Mouse (Mus musculus): ENCODE measurements around the gene Cd8a. TPM values are rescaled to one million over a fixed set of nuclear protein-coding genes. Genes with fewer than 3 reads are reported as not detected.
"Not testable (repeated sequence)": the region's sequence is repeated elsewhere in the genome, so short reads cannot be mapped to it uniquely, and the experiment has no call there.

Gene Cd8a
- polyA plus RNA-seq (2016; fragmentation: Nextera tagmentation; extraction: Ambion mirVana): 0.11 TPM in 1 of 2 replicates, not detected in the other

GRCm38 (mm10) chr6:71373249-71373775 lies at the start of gene Cd8a:
Cd8a (plus strand) TSS chr6:71373427.
- WGBS: 75% methylated on average over 14 of the region's 14 CpGs
- Histone ChIP-seq H3K27me3 (ENCODE audit: insufficient read depth, poor library complexity, severe bottlenecking) (no peaks in the 10 kb centered on the region), H3K9me3 (no peaks in the 10 kb centered on the region), H3K4me1 (no peaks in the 10 kb centered on the region), H3K36me3 (no peaks in the 10 kb centered on the region), H3K27ac (no peak within 1 kb of the TSS), H3K4me3 (no peak within 1 kb of the TSS)
- DNase-seq (ENCODE audit: low spot score): no peak

DNA sequence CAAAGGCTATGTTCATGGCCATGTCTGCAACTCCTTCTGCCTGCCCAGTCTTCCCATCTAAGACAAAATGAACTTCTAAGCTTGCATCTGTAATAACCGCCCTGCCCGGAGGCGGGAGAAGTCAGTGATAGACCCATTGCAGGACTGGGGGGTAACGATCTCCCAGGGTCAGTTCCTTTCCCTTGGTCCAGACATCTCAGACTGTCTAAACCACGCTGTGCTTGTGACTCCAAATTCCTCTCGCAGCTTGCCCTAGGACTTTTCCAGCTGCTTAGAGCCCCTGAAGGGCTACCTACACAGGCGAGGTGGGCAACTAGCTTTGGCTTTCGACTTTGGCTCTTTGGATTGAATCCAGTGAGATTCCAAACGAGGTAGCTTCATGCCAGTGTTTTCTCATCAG lies 48.4 kb upstream of the Cd8a start:
- H3K4me1 ChIP-seq: no peaks in the 10 kb centered on the region
- no peak overlapping the region for H3K4me3 ChIP-seq
- no peak for DNase-seq (ENCODE audit: low spot score)
- 82% methylated on average over 9 of the region's 9 CpGs for WGBS
- H3K27ac ChIP-seq: no peak overlapping the region
- H3K9me3 ChIP-seq: no peaks in the 10 kb centered on the region
- no peaks in the 10 kb centered on the region; the same call in 1 of the 2 replicates for H3K27me3 ChIP-seq (ENCODE audit: insufficient read depth, poor library complexity, severe bottlenecking)
- H3K36me3 ChIP-seq: no peaks in the 10 kb centered on the region

- no peak overlapping the region for H3K27ac ChIP-seq
- no peak for DNase-seq (ENCODE audit: low spot score)
- no peaks in the 10 kb centered on the region for H3K36me3 ChIP-seq
- H3K4me3 ChIP-seq: no peak overlapping the region
- no peaks in the 10 kb centered on the region for H3K9me3 ChIP-seq
- no peaks in the 10 kb centered on the region for H3K27me3 ChIP-seq (ENCODE audit: insufficient read depth, poor library complexity, severe bottlenecking)
- WGBS: 80% methylated on average over 6 of the region's 6 CpGs
- no peaks in the 10 kb centered on the region for H3K4me1 ChIP-seq
Measured at GRCm38 (mm10) chr6:71329881-71330280, 43.3 kb upstream of the Cd8a start.

- Histone ChIP-seq H3K4me3 (no peak overlapping the region), H3K4me1 (no peaks in the 10 kb centered on the region), H3K36me3 (no peaks in the 10 kb centered on the region), H3K27me3 (ENCODE audit: insufficient read depth, poor library complexity, severe bottlenecking) (no peaks in the 10 kb centered on the region), H3K9me3 (no peaks in the 10 kb centered on the region), H3K27ac (no peak overlapping the region)
- DNase-seq (ENCODE audit: low spot score): no peak
- WGBS: 81% methylated on average over 7 of the region's 7 CpGs
Measured at GRCm38 (mm10) chr6:71330486-71330885, 42.7 kb upstream of the Cd8a start.

DNA sequence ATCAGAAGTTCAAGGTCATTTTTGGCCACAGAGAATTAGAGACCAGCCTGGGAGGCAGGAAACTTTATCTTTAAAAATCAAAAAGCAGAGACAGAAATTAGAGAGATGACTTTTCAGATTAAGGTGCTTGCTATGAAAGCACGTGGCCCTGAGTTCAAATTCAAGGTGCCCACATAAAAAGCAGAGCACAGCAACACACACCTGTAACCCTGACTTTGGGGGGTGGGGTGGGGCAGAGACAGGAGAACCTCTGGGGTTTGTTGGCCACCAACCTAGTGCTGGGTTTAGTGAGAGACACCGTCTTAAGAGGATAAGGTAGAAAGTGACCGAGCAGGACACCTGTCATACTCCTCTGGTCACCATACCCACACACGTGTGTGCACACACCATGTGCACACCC lies 41.7 kb upstream of the Cd8a start:
- H3K27me3 ChIP-seq (ENCODE audit: insufficient read depth, poor library complexity, severe bottlenecking); H3K27ac ChIP-seq; H3K9me3 ChIP-seq; H3K36me3 ChIP-seq; DNase-seq (ENCODE audit: low spot score); H3K4me1 ChIP-seq; H3K4me3 ChIP-seq: not testable (repeated sequence)
- 92% methylated on average over 2 of the region's 4 CpGs for WGBS

DNA sequence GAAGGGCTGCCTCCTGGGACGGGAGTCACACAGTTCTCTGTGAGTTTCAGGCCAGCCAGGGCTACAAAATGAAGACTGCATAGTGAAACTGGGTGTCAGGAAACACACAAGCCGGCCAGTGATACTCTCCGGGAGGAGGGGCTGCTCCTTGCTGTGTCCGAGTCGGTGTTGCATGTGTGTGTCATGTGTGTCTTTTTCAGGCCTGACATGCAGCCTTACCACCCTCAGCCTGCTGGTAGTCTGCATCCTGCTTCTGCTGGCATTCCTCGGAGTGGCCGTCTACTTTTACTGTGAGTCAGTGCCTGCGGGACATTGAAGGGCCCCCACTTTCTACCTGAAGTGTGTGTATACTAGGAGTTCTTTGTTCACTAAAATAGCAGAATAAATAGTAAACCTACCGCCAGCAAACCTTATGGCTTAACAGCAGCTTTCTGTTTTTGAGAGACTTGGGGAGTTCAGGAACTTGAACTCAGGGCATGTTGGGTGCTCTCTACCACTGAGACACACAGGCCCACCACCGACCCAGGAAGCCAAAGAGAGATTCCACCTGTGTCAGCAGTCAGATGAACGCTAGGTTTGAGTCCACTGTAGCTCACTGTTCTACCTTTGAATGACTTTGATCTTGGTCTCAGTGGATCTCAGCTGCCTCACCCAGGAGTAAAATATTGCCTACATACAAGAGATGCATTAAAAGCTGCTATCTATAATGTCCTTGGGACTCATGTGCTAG lies 40.8 kb upstream of the Cd8a start:
- H3K4me1 ChIP-seq: no peaks in the 10 kb centered on the region
- H3K27me3 ChIP-seq (ENCODE audit: insufficient read depth, poor library complexity, severe bottlenecking): no peaks in the 10 kb centered on the region
- DNase-seq (ENCODE audit: low spot score): peak; percentile 56
- no peak overlapping the region for H3K27ac ChIP-seq
- H3K4me3 ChIP-seq: no peak overlapping the region
- H3K9me3 ChIP-seq: no peaks in the 10 kb centered on the region
- WGBS: 81% methylated on average over 11 of the region's 11 CpGs
- H3K36me3 ChIP-seq: no peaks in the 10 kb centered on the region

DNA sequence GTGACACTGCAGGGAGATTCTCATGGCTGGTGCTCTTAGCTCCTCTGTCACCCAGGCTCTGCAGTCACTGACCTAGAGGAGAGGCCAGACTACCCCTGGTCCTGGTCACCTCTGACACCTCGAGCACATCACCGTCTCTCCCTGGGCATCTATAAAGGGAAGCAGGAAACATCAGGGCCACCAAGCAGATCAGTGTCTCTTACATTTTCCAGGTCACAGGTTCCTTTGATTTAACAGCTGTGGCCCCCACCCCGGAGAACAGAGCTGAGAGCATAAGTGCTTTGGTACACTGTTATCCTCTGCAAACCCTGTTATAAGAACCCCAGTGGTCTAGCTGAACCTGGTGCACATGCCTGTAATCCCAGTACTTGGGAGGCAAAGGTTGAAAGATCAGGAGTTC lies 40.2 kb upstream of the Cd8a start:
- Histone ChIP-seq H3K9me3 (no peaks in the 10 kb centered on the region), H3K27ac (no peak overlapping the region), H3K4me1 (no peaks in the 10 kb centered on the region), H3K4me3 (no peak overlapping the region), H3K36me3 (no peaks in the 10 kb centered on the region), H3K27me3 (ENCODE audit: insufficient read depth, poor library complexity, severe bottlenecking) (no peaks in the 10 kb centered on the region)
- no peak for DNase-seq (ENCODE audit: low spot score)
- WGBS: 73% methylated on average over 3 of the region's 3 CpGs

GRCm38 (mm10) chr6:71333578-71334273 lies 39.5 kb upstream of the Cd8a start:
- 89% methylated on average over 11 of the region's 11 CpGs for WGBS
- DNase-seq (ENCODE audit: low spot score): no peak
- no peak overlapping the region for H3K27ac ChIP-seq
- no peaks in the 10 kb centered on the region for H3K27me3 ChIP-seq (ENCODE audit: insufficient read depth, poor library complexity, severe bottlenecking)
- no peaks in the 10 kb centered on the region for H3K36me3 ChIP-seq
- H3K4me1 ChIP-seq: no peaks in the 10 kb centered on the region
- no peaks in the 10 kb centered on the region for H3K9me3 ChIP-seq
- H3K4me3 ChIP-seq: no peak overlapping the region

GRCm38 (mm10) chr6:71337666-71338065 lies 35.6 kb upstream of the Cd8a start:
- Histone ChIP-seq H3K27me3 (ENCODE audit: insufficient read depth, poor library complexity, severe bottlenecking) (no peaks in the 10 kb centered on the region; the same call in 1 of the 2 replicates), H3K36me3 (no peaks in the 10 kb centered on the region), H3K27ac (no peak overlapping the region), H3K9me3 (no peaks in the 10 kb centered on the region), H3K4me1 (no peaks in the 10 kb centered on the region), H3K4me3 (no peak overlapping the region)
- WGBS: 96% methylated on average over 8 of the region's 8 CpGs
- peak; percentile 48 for DNase-seq (ENCODE audit: low spot score)

GRCm38 (mm10) chr6:71338941-71339340 lies 34.3 kb upstream of the Cd8a start:
- WGBS: 67% methylated on average over 3 of the region's 3 CpGs
- no peak for DNase-seq (ENCODE audit: low spot score)
- no peaks in the 10 kb centered on the region for H3K4me1 ChIP-seq

GRCm38 (mm10) chr6:71339351-71339750 lies 33.9 kb upstream of the Cd8a start:
- Histone ChIP-seq H3K4me3 (no peak overlapping the region), H3K27ac (no peak overlapping the region), H3K36me3 (no peaks in the 10 kb centered on the region), H3K4me1 (no peaks in the 10 kb centered on the region), H3K9me3 (no peaks in the 10 kb centered on the region), H3K27me3 (ENCODE audit: insufficient read depth, poor library complexity, severe bottlenecking) (no peaks in the 10 kb centered on the region; the same call in 1 of the 2 replicates)
- no peak for DNase-seq (ENCODE audit: low spot score)
- 80% methylated on average over 4 of the region's 4 CpGs for WGBS

More at GRCm38 (mm10) chr6:71338941-71339340, 34.3 kb upstream of the Cd8a start:
- Histone ChIP-seq H3K27ac (no peak overlapping the region), H3K36me3 (no peaks in the 10 kb centered on the region), H3K27me3 (ENCODE audit: insufficient read depth, poor library complexity, severe bottlenecking) (no peaks in the 10 kb centered on the region; the same call in 1 of the 2 replicates), H3K4me3 (no peak overlapping the region), H3K9me3 (no peaks in the 10 kb centered on the region)

GRCm38 (mm10) chr6:71341179-71341578 lies 32.0 kb upstream of the Cd8a start:
- Histone ChIP-seq H3K36me3 (no peaks in the 10 kb centered on the region), H3K4me1 (no peaks in the 10 kb centered on the region), H3K4me3 (no peak overlapping the region), H3K27ac (no peak overlapping the region), H3K27me3 (ENCODE audit: insufficient read depth, poor library complexity, severe bottlenecking) (no peaks in the 10 kb centered on the region; the same call in 1 of the 2 replicates), H3K9me3 (no peaks in the 10 kb centered on the region)
- 86% methylated on average over 9 of the region's 9 CpGs for WGBS
- DNase-seq (ENCODE audit: low spot score): no peak

DNA sequence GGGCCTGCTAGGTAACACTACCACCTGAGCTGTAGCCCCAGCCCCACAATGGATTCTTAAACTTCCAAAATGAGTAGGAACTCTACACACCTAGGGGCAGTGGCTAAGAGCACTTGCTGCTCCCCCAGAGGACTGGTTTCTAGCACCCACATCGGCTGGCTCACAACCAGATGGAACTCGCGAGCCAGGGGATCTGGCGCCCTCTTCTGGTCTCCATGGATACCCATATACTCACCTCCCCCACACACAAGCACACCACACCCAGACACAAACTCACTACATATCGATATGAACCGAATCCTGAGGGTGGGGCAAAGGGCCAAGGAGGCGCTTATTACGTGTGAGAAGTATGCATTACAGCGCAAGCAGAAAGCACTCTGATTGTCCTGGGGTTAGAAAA lies 25.2 kb upstream of the Cd8a start:
- Histone ChIP-seq H3K36me3 (no peaks in the 10 kb centered on the region), H3K27ac (no peak overlapping the region), H3K9me3 (peaks cover 4% of the 10 kb centered on the region; the same call in 1 of the 2 replicates), H3K4me1 (no peaks in the 10 kb centered on the region), H3K4me3 (no peak overlapping the region), H3K27me3 (ENCODE audit: insufficient read depth, poor library complexity, severe bottlenecking) (no peaks in the 10 kb centered on the region)
- no peak for DNase-seq (ENCODE audit: low spot score)
- WGBS: 91% methylated on average over 9 of the region's 9 CpGs
